Mouse (Mus musculus): ENCODE measurements around the gene Man2a1. TPM values are rescaled to one million over a fixed set of nuclear protein-coding genes. Genes with fewer than 3 reads are reported as not detected.

Man2a1 gene
- polyA plus RNA-seq, 1 experiment, result 109 TPM

- TF ChIP-seq CTCF (IDR thresholded peaks at IDR 0.05; ENCODE audit: borderline replicate concordance, insufficient read depth, low read length) (no peak), POLR2A (IDR thresholded peaks at IDR 0.05; ENCODE audit: low read depth, low read length) (no peak)
- peak overlapping the region; percentile 50; the same call in 1 of the 2 replicates for H3K27ac ChIP-seq (ENCODE audit: insufficient read depth, low read length)
- H3K4me1 ChIP-seq (ENCODE audit: control insufficient read depth, insufficient read depth, low read length), result peaks cover 13% of the 10 kb centered on the region
- H3K4me3 ChIP-seq (ENCODE audit: insufficient read depth, low read length), result no peak overlapping the region
Observed at GRCm38 (mm10) chr17:64743606-64744300, 143.2 kb downstream of the Man2a1 start.

DNA sequence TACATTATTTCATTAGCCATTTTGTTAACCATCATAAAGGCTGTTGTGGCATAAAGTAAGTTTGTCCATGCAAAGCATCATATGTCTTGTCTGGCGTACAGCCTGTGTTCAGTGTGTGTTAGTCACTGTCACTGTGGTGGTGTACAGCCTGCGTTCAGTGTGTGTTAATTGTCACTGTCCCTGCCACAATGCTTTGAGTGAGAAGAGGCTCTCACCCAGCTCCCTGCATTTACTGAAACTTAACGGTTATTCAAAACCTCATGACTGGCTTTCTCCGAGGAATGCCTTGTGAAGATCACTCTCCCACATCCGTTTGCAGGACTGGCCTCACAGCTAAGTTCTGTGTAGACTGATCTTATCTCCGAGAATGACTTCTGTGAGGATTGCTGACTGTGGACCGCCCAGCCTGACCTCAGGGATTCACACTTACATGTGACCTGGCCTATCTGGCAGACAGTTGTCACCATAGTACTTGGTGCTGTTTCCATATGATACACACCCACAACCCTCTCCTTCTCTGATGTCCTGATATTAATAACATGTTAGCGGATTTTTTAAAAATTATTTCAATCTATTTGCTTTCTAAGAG, 146.2 kb downstream of the Man2a1 start:
- H3K4me3 ChIP-seq (ENCODE audit: insufficient read depth, low read length), result no peak overlapping the region
- H3K4me1 ChIP-seq (ENCODE audit: control insufficient read depth, insufficient read depth, low read length), result peaks cover 17% of the 10 kb centered on the region
- no peak overlapping the region for H3K27ac ChIP-seq (ENCODE audit: insufficient read depth, low read length)
- no peak for TF ChIP-seq CTCF (IDR thresholded peaks at IDR 0.05; ENCODE audit: borderline replicate concordance, insufficient read depth, low read length)
- no peak for TF ChIP-seq POLR2A (IDR thresholded peaks at IDR 0.05; ENCODE audit: low read depth, low read length)

GRCm38 (mm10) chr17:64747461-64747860, 146.9 kb downstream of the Man2a1 start:
- TF ChIP-seq CTCF (IDR thresholded peaks at IDR 0.05; ENCODE audit: borderline replicate concordance, insufficient read depth, low read length) (no peak), POLR2A (IDR thresholded peaks at IDR 0.05; ENCODE audit: low read depth, low read length) (no peak)
- Histone ChIP-seq H3K4me3 (ENCODE audit: insufficient read depth, low read length) (no peak overlapping the region), H3K27ac (ENCODE audit: insufficient read depth, low read length) (no peak overlapping the region), H3K4me1 (ENCODE audit: control insufficient read depth, insufficient read depth, low read length) (peaks cover 16% of the 10 kb centered on the region)

- Histone ChIP-seq H3K4me1 (ENCODE audit: control insufficient read depth, insufficient read depth, low read length) (peaks cover 12% of the 10 kb centered on the region), H3K27ac (ENCODE audit: insufficient read depth, low read length) (no peak overlapping the region), H3K4me3 (ENCODE audit: insufficient read depth, low read length) (no peak overlapping the region)
- no peak for TF ChIP-seq POLR2A (IDR thresholded peaks at IDR 0.05; ENCODE audit: low read depth, low read length)
- TF ChIP-seq CTCF (IDR thresholded peaks at IDR 0.05; ENCODE audit: borderline replicate concordance, insufficient read depth, low read length), result no peak
Observed at GRCm38 (mm10) chr17:64748131-64748530, 147.6 kb downstream of the Man2a1 start.

DNA sequence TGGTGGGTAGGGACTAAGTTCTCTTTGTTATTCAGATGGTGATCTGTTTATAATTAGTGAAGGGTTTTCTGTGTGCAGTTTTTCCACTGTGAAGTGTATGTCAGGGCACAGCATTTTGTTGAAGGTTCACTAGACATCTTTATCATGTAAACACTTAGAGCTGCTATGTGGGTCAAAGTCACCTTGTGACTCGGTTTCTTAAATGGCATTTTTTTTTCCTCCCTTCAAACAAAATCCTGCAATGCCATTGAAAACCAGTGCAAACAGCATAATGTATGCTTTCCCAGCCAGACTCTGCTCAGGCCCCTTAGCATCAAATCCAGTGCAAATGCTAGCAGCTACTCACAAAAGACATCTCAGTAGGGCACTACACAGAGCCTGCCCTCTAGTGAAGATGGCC, 148.6 kb downstream of the Man2a1 start:
- Histone ChIP-seq H3K4me3 (ENCODE audit: insufficient read depth, low read length) (no peak overlapping the region), H3K4me1 (ENCODE audit: control insufficient read depth, insufficient read depth, low read length) (peaks cover 4% of the 10 kb centered on the region), H3K27ac (ENCODE audit: insufficient read depth, low read length) (no peak overlapping the region)
- TF ChIP-seq POLR2A (IDR thresholded peaks at IDR 0.05; ENCODE audit: low read depth, low read length) (no peak), CTCF (IDR thresholded peaks at IDR 0.05; ENCODE audit: borderline replicate concordance, insufficient read depth, low read length) (no peak)

DNA sequence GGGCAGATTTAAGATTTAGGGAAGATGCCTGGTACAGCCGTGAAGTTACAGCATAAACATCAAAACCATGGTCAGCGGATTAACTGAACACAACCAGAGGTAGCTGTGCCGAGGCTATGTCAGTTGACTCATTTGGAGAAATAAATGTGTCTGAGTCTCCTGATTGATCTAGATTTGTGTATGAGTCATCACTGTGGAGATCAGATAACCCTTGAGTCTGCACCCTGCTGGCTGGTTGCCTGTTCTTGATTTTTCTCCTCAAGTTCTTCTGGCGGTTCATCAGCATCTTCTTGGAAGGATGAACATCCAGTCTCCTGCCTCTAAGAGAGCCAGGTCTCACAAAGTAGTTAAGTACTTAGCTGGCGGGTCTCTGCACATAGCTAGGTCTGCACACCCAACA, 150.7 kb downstream of the Man2a1 start:
- no peak overlapping the region for H3K4me3 ChIP-seq (ENCODE audit: insufficient read depth, low read length)
- H3K4me1 ChIP-seq (ENCODE audit: control insufficient read depth, insufficient read depth, low read length), result peaks cover 4% of the 10 kb centered on the region; the same call in 1 of the 2 replicates
- TF ChIP-seq POLR2A (IDR thresholded peaks at IDR 0.05; ENCODE audit: low read depth, low read length) (no peak), CTCF (IDR thresholded peaks at IDR 0.05; ENCODE audit: borderline replicate concordance, insufficient read depth, low read length) (no peak)
- H3K27ac ChIP-seq (ENCODE audit: insufficient read depth, low read length), result no peak overlapping the region

DNA sequence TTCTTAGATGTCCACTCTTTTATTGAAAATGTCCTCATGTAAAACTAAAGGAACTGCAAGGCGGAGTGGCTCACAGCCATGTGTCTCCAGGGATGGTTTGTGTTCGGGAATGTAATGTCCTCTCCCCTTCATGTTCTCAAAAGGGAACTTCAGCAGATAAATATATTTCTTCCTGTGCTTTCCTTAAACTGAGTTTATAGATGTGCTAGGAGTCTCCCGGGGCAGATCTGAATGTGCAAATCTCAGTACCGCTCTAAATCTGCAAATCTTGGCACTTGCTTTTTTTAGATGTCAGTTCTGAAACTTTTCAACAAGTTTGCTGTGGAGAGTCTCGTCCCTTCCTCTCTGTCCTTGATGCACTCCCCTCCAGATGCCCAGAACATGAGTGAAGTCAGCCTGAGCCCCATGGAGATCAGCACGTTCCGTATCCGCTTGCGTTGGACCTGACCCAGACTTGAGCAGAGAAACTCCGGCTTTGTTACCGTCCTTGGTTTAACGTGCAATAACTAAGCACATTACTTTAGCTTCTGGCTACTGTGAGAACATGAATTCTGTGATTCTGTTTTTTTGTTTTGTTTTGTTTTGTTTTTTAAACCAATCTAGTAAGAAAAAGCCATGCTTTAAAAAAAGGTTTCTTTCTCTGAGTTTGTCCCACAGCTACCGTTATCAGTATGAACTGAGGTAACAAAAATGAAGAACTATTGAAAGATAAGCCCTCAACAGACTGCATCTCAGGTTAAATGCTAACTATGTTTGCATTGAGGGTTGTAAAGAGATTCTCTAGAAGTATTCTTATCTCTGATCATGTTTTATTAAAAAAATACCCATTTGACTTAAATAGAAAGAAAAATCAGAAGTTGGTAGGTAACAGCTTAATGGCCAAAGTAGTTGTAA, 151.8 kb downstream of the Man2a1 start:
- peaks cover 4% of the 10 kb centered on the region; the same call in 1 of the 2 replicates for H3K4me1 ChIP-seq (ENCODE audit: control insufficient read depth, insufficient read depth, low read length)

GRCm38 (mm10) chr17:64753507-64753906, 153.0 kb downstream of the Man2a1 start:
- TF ChIP-seq CTCF (IDR thresholded peaks at IDR 0.05; ENCODE audit: borderline replicate concordance, insufficient read depth, low read length) (no peak), POLR2A (IDR thresholded peaks at IDR 0.05; ENCODE audit: low read depth, low read length) (no peak)
- H3K27ac ChIP-seq (ENCODE audit: insufficient read depth, low read length), result no peak overlapping the region
- H3K4me1 ChIP-seq (ENCODE audit: control insufficient read depth, insufficient read depth, low read length), result peaks cover 4% of the 10 kb centered on the region; the same call in 1 of the 2 replicates
- no peak overlapping the region for H3K4me3 ChIP-seq (ENCODE audit: insufficient read depth, low read length)

More for the DNA sequence above, 151.8 kb downstream of the Man2a1 start:
- Histone ChIP-seq H3K27ac (ENCODE audit: insufficient read depth, low read length) (no peak overlapping the region), H3K4me3 (ENCODE audit: insufficient read depth, low read length) (no peak overlapping the region)
- TF ChIP-seq CTCF (IDR thresholded peaks at IDR 0.05; ENCODE audit: borderline replicate concordance, insufficient read depth, low read length) (no peak), POLR2A (IDR thresholded peaks at IDR 0.05; ENCODE audit: low read depth, low read length) (no peak)

- Histone ChIP-seq H3K4me3 (ENCODE audit: insufficient read depth, low read length) (no peak overlapping the region), H3K4me1 (ENCODE audit: control insufficient read depth, insufficient read depth, low read length) (peaks cover 4% of the 10 kb centered on the region; the same call in 1 of the 2 replicates), H3K27ac (ENCODE audit: insufficient read depth, low read length) (no peak overlapping the region)
- TF ChIP-seq CTCF (IDR thresholded peaks at IDR 0.05; ENCODE audit: borderline replicate concordance, insufficient read depth, low read length) (no peak), POLR2A (IDR thresholded peaks at IDR 0.05; ENCODE audit: low read depth, low read length) (no peak)
Observed at GRCm38 (mm10) chr17:64754142-64754863, 153.8 kb downstream of the Man2a1 start.

All from embryonic fibroblast, embryonic 13.5 days (primary cell).